12 mouse cellular contexts compared by ENCODE assay signal in genomic region chr17:7385364-7385763, GRCm38 (mm10). TPM values are rescaled to one million over a fixed set of nuclear protein-coding genes. Genes with fewer than 3 reads are reported as not detected.
DNase-seq lines count a peak whose midpoint lies in the region; ATAC-seq and TF ChIP-seq lines count a peak whose summit lies in the region.
"Not testable (repeated sequence)": the region's sequence is repeated elsewhere in the genome, so short reads cannot be mapped to it uniquely, and the experiment has no call there.
"Had no signal": no experiment of that assay in that cellular context is flagged by ENCODE, and none has a peak within 500 bp of the region (broad histone marks: within the 10 kb centered on the region; RNA-seq: fewer than 3 reads in every experiment).

TSS of gene Unc93a2 (minus strand) at chr17:7385464.

- not testable (repeated sequence) for H3K9me3 ChIP-seq in embryonic facial prominence, embryonic 14.5 days (ENCODE audit: control insufficient read depth, low read length)

- not testable (repeated sequence) for TF ChIP-seq POLR2A in embryonic fibroblast, embryonic 13.5 days (IDR thresholded peaks at IDR 0.05; ENCODE audit: low read depth, low read length); small intestine, adult 2 months (IDR thresholded peaks at IDR 0.05; ENCODE audit: low read depth, low read length); testis, adult 2 months (IDR thresholded peaks at IDR 0.05; ENCODE audit: control insufficient read depth, low read depth, low read length)

- H3K4me3 ChIP-seq in embryonic facial prominence, embryonic 14.5 days (ENCODE audit: low read depth, low read length); embryonic fibroblast, embryonic 13.5 days (ENCODE audit: insufficient read depth, low read length); small intestine, adult 2 months (ENCODE audit: low read depth, low read length); testis, adult 2 months (ENCODE audit: control insufficient read depth, low read depth, low read length): not testable (repeated sequence)

- H3K27ac ChIP-seq in embryonic facial prominence, embryonic 14.5 days (replicated peaks; ENCODE audit: low read depth, low read length); testis, adult 2 months (ENCODE audit: control insufficient read depth, insufficient read depth, low read depth, low read length): not testable (repeated sequence)
- H3K27ac ChIP-seq in embryonic fibroblast, embryonic 13.5 days (ENCODE audit: insufficient read depth, low read length), result peak within 1 kb of the TSS; percentile 49; the same call in 1 of the 2 replicates
- H3K27ac ChIP-seq in small intestine, adult 2 months (ENCODE audit: insufficient read depth, low read depth, low read length), result peak within 1 kb of the TSS; percentile 87

- not testable (repeated sequence) for H3K9ac ChIP-seq in embryonic facial prominence, embryonic 14.5 days (ENCODE audit: low read depth, low read length)

- DNase-seq in 3T3-L1 (ENCODE audit: low read depth, low spot score) (peak; percentile 56), NIH3T3 (ENCODE audit: low read depth) (peak; percentile 13)
- DNase-seq in embryonic facial prominence, embryonic 14.5 days (ENCODE audit: low spot score), result not testable (repeated sequence)
- peak; percentile 29 for DNase-seq in heart, adult 11 months

- not testable (repeated sequence) for TF ChIP-seq CTCF in embryonic fibroblast, embryonic 13.5 days (IDR thresholded peaks at IDR 0.05; ENCODE audit: borderline replicate concordance, insufficient read depth, low read length); small intestine, adult 2 months (IDR thresholded peaks at IDR 0.05; ENCODE audit: extremely low read depth, insufficient read length, insufficient replicate concordance, low read depth, low read length); testis, adult 2 months (IDR thresholded peaks at IDR 0.05; ENCODE audit: control insufficient read depth, insufficient read depth, insufficient replicate concordance, low read depth, low read length)

- H3K36me3 ChIP-seq in embryonic facial prominence, embryonic 14.5 days (ENCODE audit: control insufficient read depth, insufficient read depth, low read length); small intestine, adult 2 months (ENCODE audit: control insufficient read depth, insufficient read depth, low read length); testis, adult 2 months (ENCODE audit: control insufficient read depth, insufficient read depth, low read length): not testable (repeated sequence)

- 0 out of 2 replicates have a peak, but pooled peaks have one; percentile 27 for ATAC-seq in embryonic facial prominence, embryonic 14.5 days (ENCODE audit: low read depth)

- WGBS in embryonic facial prominence, embryonic 14.5 days, result 55% methylated on average over 3 of the region's 3 CpGs
- WGBS in small intestine, adult 2 months, result 68% methylated on average over 3 of the region's 3 CpGs

- not testable (repeated sequence) for H3K4me2 ChIP-seq in embryonic facial prominence, embryonic 14.5 days (ENCODE audit: low read depth, low read length)

- H3K4me1 ChIP-seq in embryonic facial prominence, embryonic 14.5 days (ENCODE audit: control insufficient read depth, insufficient read depth, low read length); embryonic fibroblast, embryonic 13.5 days (ENCODE audit: control insufficient read depth, insufficient read depth, low read length); small intestine, adult 2 months (ENCODE audit: control insufficient read depth, insufficient read depth, insufficient read length, low read length); testis, adult 2 months (ENCODE audit: control insufficient read depth, insufficient read depth, low read length): not testable (repeated sequence)

- H3K27me3 ChIP-seq in embryonic facial prominence, embryonic 14.5 days (replicated peaks; ENCODE audit: control insufficient read depth, insufficient read depth, low read length); small intestine, adult 2 months (ENCODE audit: control insufficient read depth, insufficient read depth, low read length); testis, adult 2 months (ENCODE audit: control insufficient read depth, insufficient read depth, low read length): not testable (repeated sequence)

RNA-seq across cellular contexts. Expression of gene Unc93a2, which starts in this region (rescaled TPM):
- not detected in 2 replicates for polyA plus RNA-seq in embryonic facial prominence, embryonic 14.5 days (2014; fragmentation: Nextera tagmentation; extraction: Ambion mirVana)
- polyA plus RNA-seq in embryonic fibroblast, embryonic 13.5 days (2011; ENCODE audit: insufficient read length, low read depth, missing spikeins), result not detected in 2 replicates
- polyA plus RNA-seq in small intestine, adult 2 months (2012; rRNA removed), result 17.5 and 56.5 TPM in 2 replicates
- 10.4 and 10.7 TPM in 2 replicates for polyA plus RNA-seq in testis, adult 2 months (2012; rRNA removed)
- polyA plus RNA-seq: activated CD4-positive, CD25-positive, alpha-beta regulatory T cell, adult 4 months; C2C12; CD4-positive, CD25-positive, alpha-beta regulatory T cell, adult 4 months; cerebellum, adult 2 months; G1E had no signal

Comparison
In these comparisons a context has a peak if more than half of its experiments do, and no peak if none do; other contexts are left out.
1. RNA of gene Unc93a2 (polyA plus RNA-seq): 17.5 to 56.5 TPM in small intestine, adult 2 months and 10.4 to 10.7 TPM in testis, adult 2 months; not detected in embryonic facial prominence, embryonic 14.5 days and not detected in embryonic fibroblast, embryonic 13.5 days; every median in the first group is over 10 times any median in the second.
2. Peak in ATAC-seq in embryonic facial prominence, embryonic 14.5 days; RNA of the gene not detected or under 1 TPM.